Mouse (Mus musculus) olfactory bulb, adult 2 months (tissue): ENCODE measurements around the gene Lypd6. TPM values are rescaled to one million over a fixed set of nuclear protein-coding genes. Genes with fewer than 3 reads are reported as not detected.

ENCODE experiments used
- H3K27ac ChIP-seq: fragments of 200-500 bp; 2 replicates; pipeline ENCODE4 v1.5.1; 2012; ENCODE audit warnings: low read depth, low read length; ENCODE audit not compliant: insufficient read depth
- H3K4me1 ChIP-seq: fragments of 200-500 bp; 2 replicates; pipeline ENCODE4 v1.6.1; 2012; ENCODE audit warnings: low read length; ENCODE audit not compliant: control insufficient read depth, insufficient read depth
- H3K4me3 ChIP-seq: fragments of 200-500 bp; 2 replicates; pipeline ENCODE4 v1.5.1; 2012; ENCODE audit warnings: mild to moderate bottlenecking, low read depth, low read length, moderate library complexity; ENCODE audit not compliant: insufficient read depth
- CTCF ChIP-seq: fragments of 200-500 bp; IDR thresholded peaks from 2 replicates; pipeline ENCODE4 v1.5.1; 2012; ENCODE audit warnings: low read depth, mild to moderate bottlenecking, low read length, moderate library complexity; ENCODE audit not compliant: insufficient read depth
- POLR2A ChIP-seq: fragments of 200-500 bp; IDR thresholded peaks from 2 replicates; pipeline ENCODE4 v1.6.1; 2012; ENCODE audit warnings: mild to moderate bottlenecking, low read depth, low read length, moderate library complexity; ENCODE audit not compliant: insufficient read depth
- WGBS: fragments of 180-500 bp; shearing (Covaris S2); methylation state at CpG from one replicate; pipeline ENCODE4 v1.1.7; 2018; 5-methylcytosine and 5-hydroxymethylcytosine counted together
- polyA plus RNA-seq: library from polyadenylated mRNA; stranded (reverse); fragments of >200 nt; gene quantifications from 2 replicates; pipeline ENCODE4 v1.2.4, GENCODE M21; 2012; ENCODE audit warnings: low replicate concordance; ENCODE audit not compliant: missing spikeins, insufficient read depth, insufficient read length

Gene Lypd6
- polyA plus RNA-seq, 1 experiment, result not detected

GRCm38 (mm10) chr2:50065902-50066245 lies 355 bp upstream of the Lypd6 start:
- Histone ChIP-seq H3K4me3 (peak overlapping the region; percentile 63), H3K4me1 (peaks cover 12% of the 10 kb centered on the region), H3K27ac (no peak overlapping the region)
- TF ChIP-seq CTCF, result no peak
- no peak for TF ChIP-seq POLR2A
- WGBS, result 5% methylated on average over 14 of the region's 14 CpGs

GRCm38 (mm10) chr2:50066968-50067315 lies 713 bp downstream of the Lypd6 start:
- TF ChIP-seq POLR2A, result no peak
- no peak for TF ChIP-seq CTCF
- 1% methylated on average over 9 of the region's 9 CpGs for WGBS
- Histone ChIP-seq H3K4me3 (peak overlapping the region; percentile 63), H3K27ac (no peak overlapping the region), H3K4me1 (peaks cover 12% of the 10 kb centered on the region)

- TF ChIP-seq CTCF, result no peak
- no peak for TF ChIP-seq POLR2A
- peaks cover 12% of the 10 kb centered on the region for H3K4me1 ChIP-seq
- H3K4me3 ChIP-seq, result no peak overlapping the region
- H3K27ac ChIP-seq, result no peak overlapping the region
- WGBS, result 62% methylated on average over 13 of the region's 13 CpGs
Measured at GRCm38 (mm10) chr2:50069571-50070295, 3.5 kb downstream of the Lypd6 start.

GRCm38 (mm10) chr2:50072158-50072557 lies 5.9 kb downstream of the Lypd6 start:
- 95% methylated on average over 4 of the region's 4 CpGs for WGBS
- Histone ChIP-seq H3K4me1 (no peaks in the 10 kb centered on the region), H3K4me3 (no peak overlapping the region), H3K27ac (no peak overlapping the region)
- TF ChIP-seq CTCF, result no peak
- TF ChIP-seq POLR2A, result no peak

- no peak for TF ChIP-seq POLR2A
- TF ChIP-seq CTCF, result no peak
- WGBS, result 95% methylated on average over 3 of the region's 3 CpGs
- Histone ChIP-seq H3K4me3 (no peak overlapping the region), H3K4me1 (no peaks in the 10 kb centered on the region), H3K27ac (no peak overlapping the region)
Measured at GRCm38 (mm10) chr2:50084746-50085145, 18.5 kb downstream of the Lypd6 start.

GRCm38 (mm10) chr2:50087761-50088160 lies 21.5 kb downstream of the Lypd6 start:
- H3K4me3 ChIP-seq, result no peak overlapping the region
- 39% methylated on average over 3 of the region's 3 CpGs for WGBS
- no peak overlapping the region for H3K27ac ChIP-seq
- no peaks in the 10 kb centered on the region for H3K4me1 ChIP-seq
- TF ChIP-seq POLR2A, result no peak
- TF ChIP-seq CTCF, result no peak

- TF ChIP-seq CTCF, result no peak
- TF ChIP-seq POLR2A, result no peak
- WGBS, result 41% methylated on average over 3 of the region's 3 CpGs
- no peak overlapping the region for H3K4me3 ChIP-seq
- H3K4me1 ChIP-seq, result peaks cover 2% of the 10 kb centered on the region; the same call in 1 of the 2 replicates
- H3K27ac ChIP-seq, result no peak overlapping the region
Measured at GRCm38 (mm10) chr2:50096336-50096735, 30.1 kb downstream of the Lypd6 start.

- no peak overlapping the region for H3K4me3 ChIP-seq
- H3K27ac ChIP-seq, result no peak overlapping the region
- 55% methylated on average over 9 of the region's 9 CpGs for WGBS
- TF ChIP-seq CTCF (no peak), POLR2A (no peak)
- H3K4me1 ChIP-seq, result peaks cover 2% of the 10 kb centered on the region; the same call in 1 of the 2 replicates
Measured at GRCm38 (mm10) chr2:50100364-50101151, 34.3 kb downstream of the Lypd6 start.

- no peak overlapping the region for H3K27ac ChIP-seq
- 70% methylated on average over 1 of the region's 1 CpGs for WGBS
- TF ChIP-seq POLR2A (no peak), CTCF (no peak)
- peaks cover 2% of the 10 kb centered on the region; the same call in 1 of the 2 replicates for H3K4me1 ChIP-seq
- no peak overlapping the region for H3K4me3 ChIP-seq
Measured at GRCm38 (mm10) chr2:50101152-50101450, 34.9 kb downstream of the Lypd6 start.
